ENCODE assay signal across 38 mouse cellular contexts in genomic region chr9:40206546-40206950, GRCm38 (mm10). TPM values are rescaled to one million over a fixed set of nuclear protein-coding genes. Genes with fewer than 3 reads are reported as not detected.
DNase-seq lines count a peak whose midpoint lies in the region; ATAC-seq and TF ChIP-seq lines count a peak whose summit lies in the region.
"Had no signal": no experiment of that assay in that cellular context is flagged by ENCODE, and none has a peak within 500 bp of the region (broad histone marks: within the 10 kb centered on the region; RNA-seq: fewer than 3 reads in every experiment).

No protein-coding gene starts in this region.

- H3K9me3 ChIP-seq in kidney, embryonic 14.5 days (ENCODE audit: control insufficient read depth, low read length), result no peaks in the 10 kb centered on the region
- no peaks in the 10 kb centered on the region for H3K9me3 ChIP-seq in E14TG2a.4 (ENCODE audit: low read length)
- no peaks in the 10 kb centered on the region for H3K9me3 ChIP-seq in hindbrain, embryonic 12.5 days (replicated peaks)
- H3K9me3 ChIP-seq: embryonic facial prominence, embryonic 13.5 days; hindbrain, embryonic 13.5 days; limb, embryonic 12.5 days; liver, embryonic 15.5 days; neural tube, embryonic 12.5 days had no signal

- H3K9ac ChIP-seq in kidney, embryonic 14.5 days (ENCODE audit: low read depth, low read length), result no peak overlapping the region
- H3K9ac ChIP-seq in hindbrain, embryonic 12.5 days, result no peak overlapping the region
- H3K9ac ChIP-seq: embryonic facial prominence, embryonic 13.5 days; forebrain, postnatal 0 days; hindbrain, embryonic 13.5 days; limb, embryonic 12.5 days; liver, embryonic 15.5 days; lung, embryonic 14.5 days; neural tube, embryonic 12.5 days had no signal

- H3K36me3 ChIP-seq in kidney, embryonic 14.5 days (ENCODE audit: control insufficient read depth, insufficient read depth, low read length), result peaks cover 45% of the 10 kb centered on the region
- peaks cover 97% of the 10 kb centered on the region for H3K36me3 ChIP-seq in E14TG2a.4 (ENCODE audit: insufficient read depth, low read length)
- peaks cover 43% of the 10 kb centered on the region for H3K36me3 ChIP-seq in hindbrain, embryonic 12.5 days

- no peak overlapping the region for H3K4me2 ChIP-seq in kidney, embryonic 14.5 days (replicated peaks; ENCODE audit: low read depth, low read length)
- H3K4me2 ChIP-seq in hindbrain, embryonic 12.5 days (replicated peaks), result no peak overlapping the region
- H3K4me2 ChIP-seq: embryonic facial prominence, embryonic 13.5 days; heart, embryonic 11.5 days; hindbrain, embryonic 13.5 days; limb, embryonic 12.5 days; liver, embryonic 15.5 days; lung, embryonic 14.5 days; midbrain, embryonic 11.5 days; neural tube, embryonic 12.5 days had no signal

- H3K4me1 ChIP-seq in kidney, embryonic 14.5 days (ENCODE audit: control insufficient read depth, insufficient read depth, low read length), result no peaks in the 10 kb centered on the region
- H3K4me1 ChIP-seq in E14TG2a.4 (replicated peaks; ENCODE audit: low read depth, low read length), result peaks cover 71% of the 10 kb centered on the region
- no peaks in the 10 kb centered on the region for H3K4me1 ChIP-seq in hindbrain, embryonic 12.5 days
- H3K4me1 ChIP-seq: embryonic facial prominence, embryonic 13.5 days; hindbrain, embryonic 13.5 days; limb, embryonic 12.5 days; liver, embryonic 15.5 days; neural tube, embryonic 12.5 days had no signal

- CTCF ChIA-PET in Patski (lab: Charles Lee), result interaction anchor here (1.7 kb wide), 1 partner anchor 10 kb away, joined by 4 read pairs; no protein-coding TSS in a partner anchor

- 0 out of 2 replicates have a peak overlapping the region, but pooled peaks have one; percentile 14 for H3K27ac ChIP-seq in kidney, embryonic 14.5 days (ENCODE audit: low read depth, low read length)
- no peak overlapping the region for H3K27ac ChIP-seq in hindbrain, embryonic 12.5 days
- H3K27ac ChIP-seq: embryonic facial prominence, embryonic 13.5 days; hindbrain, embryonic 13.5 days; layer of hippocampus, adult 2 months; left cerebral cortex, adult 2 months; limb, embryonic 12.5 days; liver, embryonic 15.5 days; neural tube, embryonic 12.5 days; stomach, postnatal 0 days had no signal

- in situ Hi-C loops in Patski (cut with MboI; ENCODE audit: low pct_unique_long_range_greater_than_20kb), result no loop called here

- no peak overlapping the region for H3K4me3 ChIP-seq in kidney, embryonic 14.5 days (ENCODE audit: low read length)
- 0 out of 2 replicates have a peak overlapping the region, but pooled peaks have one; percentile 1 for H3K4me3 ChIP-seq in E14TG2a.4 (replicated peaks; ENCODE audit: low read length)
- no peak overlapping the region for H3K4me3 ChIP-seq in hindbrain, embryonic 12.5 days
- H3K4me3 ChIP-seq: embryonic facial prominence, embryonic 13.5 days; erythroblast, embryonic 14.5 days; hindbrain, embryonic 13.5 days; layer of hippocampus, adult 2 months; left cerebral cortex, adult 2 months; limb, embryonic 12.5 days; liver, embryonic 15.5 days; neural tube, embryonic 12.5 days had no signal

- WGBS in kidney, embryonic 14.5 days, result 78% methylated on average over 5 of the region's 5 CpGs
- WGBS in hindbrain, embryonic 12.5 days, result 82% methylated on average over 5 of the region's 5 CpGs

- DNase-seq in kidney, postnatal 4 days, result no peak
- no peak for DNase-seq in Patski (ENCODE audit: low read depth, low spot score)
- no peak for DNase-seq in embryo, embryonic 11 days
- DNase-seq: adrenal gland, postnatal 10 days; cerebellum, adult 11 months; cerebellum, adult 9-10 months; forebrain, postnatal 0 days; gastrocnemius, postnatal 14 days; heart, adult 11 months; heart, postnatal 36 days; kidney, adult 2 months; kidney, postnatal 14 days; lung, embryonic 14.5 days; lung, postnatal 14 days; right cerebral cortex, adult 18-20 months; spleen, adult 18-20 months; thymus, adult 18-20 months; thymus, postnatal 25 days had no signal

- POLR2A ChIA-PET in Patski (lab: Charles Lee), result no interaction called here

- no peak for ATAC-seq in kidney, embryonic 14.5 days (ENCODE audit: low FRiP score, low TSS enrichment)
- ATAC-seq in Patski, result peak; percentile 73
- ATAC-seq in megakaryocyte progenitor cell, adult 5-6 weeks (replicated peaks; ENCODE audit: poor library complexity), result peak; percentile 39
- ATAC-seq in hindbrain, embryonic 12.5 days (ENCODE audit: low FRiP score), result no peak
- ATAC-seq: forebrain, postnatal 0 days; midbrain, embryonic 16.5 days had no signal

- no peak for TF ChIP-seq CTCF in E14TG2a.4 (conservative IDR thresholded peaks at IDR 0.05; ENCODE audit: low read length)
- TF ChIP-seq CTCF in Patski (IDR thresholded peaks at IDR 0.05), result peak; percentile 12

- no peaks in the 10 kb centered on the region for H3K27me3 ChIP-seq in kidney, embryonic 14.5 days (ENCODE audit: control insufficient read depth, insufficient read depth, low read length)
- H3K27me3 ChIP-seq in E14TG2a.4 (ENCODE audit: insufficient read depth, low read length) (no peaks in the 10 kb centered on the region), Patski (no peaks in the 10 kb centered on the region)
- H3K27me3 ChIP-seq in hindbrain, embryonic 12.5 days, result no peaks in the 10 kb centered on the region
- H3K27me3 ChIP-seq: embryonic facial prominence, embryonic 13.5 days; hindbrain, embryonic 13.5 days; limb, embryonic 12.5 days; liver, embryonic 15.5 days; neural tube, embryonic 12.5 days had no signal

RNA-seq across cellular contexts. Expression of gene Zfp202, which starts 14.4 kb away (rescaled TPM):
- 7.2 and 8.5 TPM in 2 replicates for polyA plus RNA-seq in kidney, embryonic 14.5 days (2014; fragmentation: Nextera tagmentation; extraction: Ambion mirVana)
- 4.9 TPM for polyA plus RNA-seq in Patski (2021)
- total RNA-seq in megakaryocyte progenitor cell, adult 5-6 weeks (2015), result 3.0 and 4.6 TPM in 2 replicates
- total RNA-seq in megakaryocyte progenitor cell, adult 5-6 weeks (2017), result 2.3 and 4.9 TPM in 2 replicates
- 9.0 and 9.9 TPM in 2 replicates for polyA plus RNA-seq in hindbrain, embryonic 12.5 days (2016; fragmentation: Nextera tagmentation; extraction: Ambion mirVana)

RNA-seq across cellular contexts. Expression of gene Olfr986, which starts 25.8 kb away (rescaled TPM):
- not detected in 2 replicates for polyA plus RNA-seq in kidney, embryonic 14.5 days (2014; fragmentation: Nextera tagmentation; extraction: Ambion mirVana)
- not detected for polyA plus RNA-seq in Patski (2021)
- total RNA-seq in megakaryocyte progenitor cell, adult 5-6 weeks (2015), result not detected in 2 replicates
- not detected in 2 replicates for total RNA-seq in megakaryocyte progenitor cell, adult 5-6 weeks (2017)
- not detected in 2 replicates for polyA plus RNA-seq in hindbrain, embryonic 12.5 days (2016; fragmentation: Nextera tagmentation; extraction: Ambion mirVana)
- total RNA-seq: adrenal gland, postnatal 10 days; forebrain, postnatal 0 days; gastrocnemius, postnatal 14 days; heart, postnatal 36 days; layer of hippocampus, adult 2 months; left cerebral cortex, postnatal 25 days had no signal
- polyA plus RNA-seq: embryonic facial prominence, embryonic 13.5 days; erythroblast, embryonic 14.5 days; forebrain, embryonic 11.5 days; forebrain, postnatal 0 days; hindbrain, embryonic 13.5 days; kidney, adult 2 months; limb, embryonic 12.5 days; liver, adult 2 months; liver, embryonic 15.5 days; lung, embryonic 14.5 days; midbrain, embryonic 11.5 days; midbrain, embryonic 16.5 days; neural tube, embryonic 12.5 days; stomach, postnatal 0 days had no signal

RNA-seq across cellular contexts. Expression of gene Tmem225, which starts 58.6 kb away (rescaled TPM):
- not detected in 2 replicates for polyA plus RNA-seq in kidney, embryonic 14.5 days (2014; fragmentation: Nextera tagmentation; extraction: Ambion mirVana)
- polyA plus RNA-seq in Patski (2021), result not detected
- not detected in 2 replicates for total RNA-seq in megakaryocyte progenitor cell, adult 5-6 weeks (2015)
- total RNA-seq in megakaryocyte progenitor cell, adult 5-6 weeks (2017), result not detected in 2 replicates
- polyA plus RNA-seq in hindbrain, embryonic 12.5 days (2016; fragmentation: Nextera tagmentation; extraction: Ambion mirVana), result not detected in 2 replicates
- total RNA-seq: adrenal gland, postnatal 10 days; forebrain, postnatal 0 days; gastrocnemius, postnatal 14 days; heart, postnatal 36 days; layer of hippocampus, adult 2 months; layer of hippocampus, postnatal 14 days; left cerebral cortex, adult 2 months; left cerebral cortex, postnatal 25 days; liver, adult 2 months had no signal
- polyA plus RNA-seq: embryonic facial prominence, embryonic 13.5 days; erythroblast, embryonic 14.5 days; forebrain, embryonic 11.5 days; forebrain, postnatal 0 days; heart, embryonic 11.5 days; hindbrain, embryonic 13.5 days; kidney, adult 2 months; limb, embryonic 12.5 days; liver, adult 2 months; liver, embryonic 15.5 days; lung, embryonic 14.5 days; midbrain, embryonic 11.5 days; midbrain, embryonic 16.5 days; neural tube, embryonic 12.5 days; stomach, postnatal 0 days had no signal

Comparison
In these comparisons a context has a peak if more than half of its experiments do, and no peak if none do; other contexts are left out.
1. ATAC-seq: peak in Patski (single experiment) and megakaryocyte progenitor cell, adult 5-6 weeks (single experiment); none in kidney, embryonic 14.5 days (single experiment) and hindbrain, embryonic 12.5 days (single experiment).